Mouse (Mus musculus) c-Kit-negative CD71-positive TER-119-positive erythroid progenitor cells, embryonic 14.5 days (primary cell): ENCODE measurements around the gene 1110002E22Rik.

Experiments
- DNase-seq: peaks from one replicate; pipeline ENCODE4 v3.0.0-alpha.2; 2013; ENCODE audit warnings: low read depth, low spot score

1110002E22Rik gene

GRCm38 (mm10) chr3:138064732-138065645, at the start of gene 1110002E22Rik:
Gene 1110002E22Rik (plus strand): TSS chr3:138065052.
- no peak for DNase-seq

GRCm38 (mm10) chr3:138016810-138017209, 48.0 kb upstream of the 1110002E22Rik start:
- DNase-seq: no peak

GRCm38 (mm10) chr3:138022003-138022402, 42.8 kb upstream of the 1110002E22Rik start:
- DNase-seq: no peak

- no peak for DNase-seq
Observed at GRCm38 (mm10) chr3:138022651-138023050, 42.2 kb upstream of the 1110002E22Rik start.

GRCm38 (mm10) chr3:138026286-138026685, 38.6 kb upstream of the 1110002E22Rik start:
- DNase-seq: no peak

GRCm38 (mm10) chr3:138027575-138028362, 37.1 kb upstream of the 1110002E22Rik start:
- DNase-seq: no peak

- no peak for DNase-seq
Observed at GRCm38 (mm10) chr3:138029351-138029750, 35.5 kb upstream of the 1110002E22Rik start.

GRCm38 (mm10) chr3:138030563-138030962, 34.3 kb upstream of the 1110002E22Rik start:
- DNase-seq: no peak

- DNase-seq: no peak
Observed at GRCm38 (mm10) chr3:138033986-138034385, 30.9 kb upstream of the 1110002E22Rik start.

- DNase-seq: no peak
Observed at GRCm38 (mm10) chr3:138040938-138041337, 23.9 kb upstream of the 1110002E22Rik start.

- DNase-seq: no peak
Observed at GRCm38 (mm10) chr3:138041591-138042301, 23.1 kb upstream of the 1110002E22Rik start.

- DNase-seq: no peak
Observed at GRCm38 (mm10) chr3:138043316-138043715, 21.5 kb upstream of the 1110002E22Rik start.

GRCm38 (mm10) chr3:138049555-138049954, 15.3 kb upstream of the 1110002E22Rik start:
- DNase-seq: no peak

GRCm38 (mm10) chr3:138050772-138051171, 14.1 kb upstream of the 1110002E22Rik start:
- DNase-seq: no peak

GRCm38 (mm10) chr3:138051431-138051830, 13.4 kb upstream of the 1110002E22Rik start:
- no peak for DNase-seq

- no peak for DNase-seq
Observed at GRCm38 (mm10) chr3:138053969-138054368, 10.9 kb upstream of the 1110002E22Rik start.

- no peak for DNase-seq
Observed at GRCm38 (mm10) chr3:138056976-138057375, 7.9 kb upstream of the 1110002E22Rik start.

GRCm38 (mm10) chr3:138058226-138058625, 6.6 kb upstream of the 1110002E22Rik start:
- no peak for DNase-seq

GRCm38 (mm10) chr3:138060429-138060828, 4.4 kb upstream of the 1110002E22Rik start:
- DNase-seq: no peak

- DNase-seq: no peak
Observed at GRCm38 (mm10) chr3:138061205-138061911, 3.5 kb upstream of the 1110002E22Rik start.

GRCm38 (mm10) chr3:138062673-138063072, 2.2 kb upstream of the 1110002E22Rik start:
- DNase-seq: no peak
